Mouse (Mus musculus) heart, embryonic 14.5 days (tissue): ENCODE results near the gene Pla2g6. TPM values are rescaled to one million over a fixed set of nuclear protein-coding genes. Genes with fewer than 3 reads are reported as not detected.
A peak's percentile ranks its signal among the peaks of the same experiment; 100 is the strongest.

Experiments
- ATAC-seq: fragments of 200-750 bp; cut with Nextera tagmentation; 2 replicates; pipeline ENCODE4 v1.8.0; 2017; ENCODE audit warnings: low read depth, moderate TSS enrichment; ENCODE audit not compliant: insufficient number of reproducible peaks, insufficient read depth, low FRiP score
- H3K27ac ChIP-seq, 2 experiments: fragments of 200-500 bp in 1 of 2; fragments of 300-500 bp in 1 of 2; sonication (generic) in 1 of 2; replicated peaks in 1 of 2; 2 replicates each; pipeline ENCODE4 v1.5.1; 2012 to 2014; ENCODE audit warnings: low read depth in 2 of 2, low read length in 2 of 2, control low read depth in 1 of 2, mild to moderate bottlenecking in 1 of 2, mixed read lengths in 1 of 2; ENCODE audit not compliant: control insufficient read depth in 1 of 2, insufficient read depth in 1 of 2
- H3K27me3 ChIP-seq: fragments of 300-500 bp; sonication (generic); 2 replicates; pipeline ENCODE4 v1.6.1; 2014; ENCODE audit warnings: mild to moderate bottlenecking, low read length, control low read depth; ENCODE audit not compliant: control insufficient read depth, insufficient read depth
- H3K36me3 ChIP-seq: fragments of 300-500 bp; sonication (generic); 2 replicates; pipeline ENCODE4 v1.6.1; 2014; ENCODE audit warnings: mild to moderate bottlenecking, control low read depth, low read length, mixed read lengths; ENCODE audit not compliant: control insufficient read depth, insufficient read depth
- H3K4me1 ChIP-seq, 2 experiments: fragments of 200-500 bp in 1 of 2; fragments of 300-500 bp in 1 of 2; sonication (generic) in 1 of 2; 2 replicates each; pipeline ENCODE4 v1.6.1; 2012 to 2014; ENCODE audit warnings: low read length in 2 of 2, control low read depth in 1 of 2, mixed read lengths in 1 of 2; ENCODE audit not compliant: control insufficient read depth in 2 of 2, insufficient read depth in 2 of 2
- H3K4me2 ChIP-seq: fragments of 300-500 bp; sonication (generic); 2 replicates; pipeline ENCODE4 v1.6.1; 2014; ENCODE audit warnings: mild to moderate bottlenecking, low read length
- H3K4me3 ChIP-seq, 2 experiments: fragments of 200-500 bp in 1 of 2; fragments of 300-500 bp in 1 of 2; sonication (generic) in 1 of 2; 2 replicates each; pipeline ENCODE4 v1.5.1; 2012 to 2014; ENCODE audit warnings: low read length in 2 of 2, mild to moderate bottlenecking in 2 of 2, control low read depth in 1 of 2, low read depth in 1 of 2, moderate library complexity in 1 of 2; ENCODE audit not compliant: control insufficient read depth in 1 of 2, insufficient read depth in 1 of 2
- H3K9ac ChIP-seq: fragments of 300-500 bp; sonication (generic); 2 replicates; pipeline ENCODE4 v1.6.1; 2014; ENCODE audit warnings: mild to moderate bottlenecking, low read length
- H3K9me3 ChIP-seq: fragments of 300-500 bp; sonication (generic); 2 replicates; pipeline ENCODE4 v1.6.1; 2016; ENCODE audit warnings: low read length, control low read depth; ENCODE audit not compliant: control insufficient read depth
- WGBS: fragments of 180-500 bp; shearing (Covaris S2); extraction: QIAGEN DNeasy Blood & Tissue Kit; methylation state at CpG from one replicate; pipeline ENCODE4 v1.1.7; 2014; 5-methylcytosine and 5-hydroxymethylcytosine counted together
- polyA plus RNA-seq: library from polyadenylated mRNA; unstranded; fragments of >200 nt; fragmentation: Nextera tagmentation; extraction: Ambion mirVana; gene quantifications from 2 replicates; pipeline ENCODE4 v1.2.1, GENCODE M21; 2014

The Pla2g6 gene
- polyA plus RNA-seq, 1 experiment from 2014 or later = 11.7 TPM

- ATAC-seq = no peak
- no peak overlapping the region for H3K4me3 ChIP-seq
- peak overlapping the region; percentile 46 for H3K4me2 ChIP-seq
- H3K4me1 ChIP-seq = peaks cover 19 to 30% of the 10 kb centered on the region in 2 experiments
- WGBS = 91% methylated on average over 4 of the region's 4 CpGs
- H3K36me3 ChIP-seq = no peaks in the 10 kb centered on the region
- H3K9me3 ChIP-seq = no peaks in the 10 kb centered on the region
- H3K9ac ChIP-seq = peak overlapping the region; percentile 30; the same call in 1 of the 2 replicates
- peak overlapping the region; percentile 18 to 77; a peak in 3 of 4 replicates for H3K27ac ChIP-seq
- H3K27me3 ChIP-seq = no peaks in the 10 kb centered on the region
Measured at GRCm38 (mm10) chr15:79350866-79351265, 22.7 kb upstream of the Pla2g6 start.

GRCm38 (mm10) chr15:79348651-79349050 is 20.5 kb upstream of the Pla2g6 start:
- Histone ChIP-seq H3K27me3 (no peaks in the 10 kb centered on the region), H3K9me3 (no peaks in the 10 kb centered on the region), H3K9ac (peak overlapping the region; percentile 87), H3K4me1 (peaks cover 19 to 30% of the 10 kb centered on the region in 2 experiments), H3K4me2 (peak overlapping the region; percentile 77), H3K27ac (peak overlapping the region in 1 of 2 experiments; percentile 96; a peak in 2 of 4 replicates), H3K36me3 (no peaks in the 10 kb centered on the region), H3K4me3 (peak overlapping the region; percentile 65 to 70)
- ATAC-seq = no peak
- WGBS = 70% methylated on average over 8 of the region's 8 CpGs

- WGBS = 1% methylated on average over 46 of the region's 46 CpGs
- Histone ChIP-seq H3K9ac (peak overlapping the region; percentile 87), H3K9me3 (no peaks in the 10 kb centered on the region), H3K4me3 (peak overlapping the region; percentile 65 to 70), H3K4me2 (peak overlapping the region; percentile 77), H3K27ac (peak overlapping the region; percentile 94 to 96), H3K27me3 (no peaks in the 10 kb centered on the region), H3K36me3 (no peaks in the 10 kb centered on the region), H3K4me1 (peaks cover 19 to 30% of the 10 kb centered on the region in 2 experiments)
- ATAC-seq = peak; percentile 78
Measured at GRCm38 (mm10) chr15:79347845-79348506, 19.8 kb upstream of the Pla2g6 start.

- ATAC-seq = peak; percentile 77
- Histone ChIP-seq H3K9ac (peak overlapping the region; percentile 87), H3K27me3 (no peaks in the 10 kb centered on the region), H3K27ac (peak overlapping the region; percentile 94 to 96), H3K4me2 (peak overlapping the region; percentile 77), H3K36me3 (no peaks in the 10 kb centered on the region), H3K4me3 (peak overlapping the region; percentile 65 to 70), H3K9me3 (no peaks in the 10 kb centered on the region), H3K4me1 (peaks cover 19 to 29% of the 10 kb centered on the region in 2 experiments)
- under 1% methylated on average over 61 of the region's 61 CpGs for WGBS
Measured at GRCm38 (mm10) chr15:79347165-79347844, 19.1 kb upstream of the Pla2g6 start.

- Histone ChIP-seq H3K27ac (peak within 1 kb of the TSS; percentile 94 to 96), H3K36me3 (no peaks in the 10 kb centered on the region), H3K27me3 (no peaks in the 10 kb centered on the region), H3K9me3 (no peaks in the 10 kb centered on the region), H3K4me1 (peaks cover 14 to 18% of the 10 kb centered on the region in 2 experiments), H3K4me3 (peak within 1 kb of the TSS; percentile 65 to 70), H3K4me2 (peak within 1 kb of the TSS; percentile 77), H3K9ac (peak within 1 kb of the TSS; percentile 87)
- WGBS = 43% methylated on average over 8 of the region's 8 CpGs
- no peak for ATAC-seq
Measured at GRCm38 (mm10) chr15:79346051-79346793, 18.0 kb upstream of the Pla2g6 start, which contains the start of gene Maff. TSS of gene Maff (plus strand) at chr15:79346621.

- no peaks in the 10 kb centered on the region for H3K9me3 ChIP-seq
Measured at GRCm38 (mm10) chr15:79344627-79345026, 16.4 kb upstream of the Pla2g6 start.

GRCm38 (mm10) chr15:79342641-79343337 is 14.6 kb upstream of the Pla2g6 start:
- H3K27me3 ChIP-seq = no peaks in the 10 kb centered on the region
- no peak for ATAC-seq
- H3K36me3 ChIP-seq = no peaks in the 10 kb centered on the region
- WGBS = 62% methylated on average over 6 of the region's 6 CpGs
- no peak overlapping the region for H3K4me3 ChIP-seq
- no peak overlapping the region for H3K4me2 ChIP-seq
- no peak overlapping the region for H3K27ac ChIP-seq
- H3K4me1 ChIP-seq = peaks cover 2 to 3% of the 10 kb centered on the region in 2 experiments; a peak in 1 of 4 replicates
- no peak overlapping the region for H3K9ac ChIP-seq
- no peaks in the 10 kb centered on the region for H3K9me3 ChIP-seq

More at GRCm38 (mm10) chr15:79344627-79345026, 16.4 kb upstream of the Pla2g6 start:
- Histone ChIP-seq H3K4me2 (no peak overlapping the region), H3K9ac (no peak overlapping the region), H3K36me3 (no peaks in the 10 kb centered on the region), H3K27ac (no peak overlapping the region), H3K27me3 (no peaks in the 10 kb centered on the region), H3K4me3 (no peak overlapping the region), H3K4me1 (peaks cover 10 to 13% of the 10 kb centered on the region in 2 experiments)
- WGBS = 74% methylated on average over 4 of the region's 4 CpGs
- ATAC-seq = no peak
